Comparison of ENCODE assay signal across 8 mouse cellular contexts in the genomic region with DNA sequence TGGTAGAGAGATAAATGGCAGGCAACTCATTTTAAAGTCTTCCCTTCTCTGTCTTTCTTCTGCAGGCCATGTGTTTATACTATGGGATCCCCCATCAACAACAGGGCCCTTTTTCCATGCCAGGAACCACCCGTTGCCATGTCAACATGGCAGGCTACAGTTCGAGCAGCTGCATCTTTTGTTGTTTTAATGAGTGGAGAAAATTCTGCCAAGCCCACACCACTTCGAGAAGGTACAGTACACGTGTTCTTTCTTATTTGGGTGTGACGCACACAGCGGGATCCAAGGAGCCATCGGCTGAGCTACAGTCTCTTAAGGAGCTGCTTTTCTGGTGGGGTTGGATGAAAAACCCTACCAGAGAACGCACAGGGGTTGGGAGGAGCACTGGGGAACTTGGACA.
DNase-seq lines count a peak whose midpoint lies in the region; TF ChIP-seq lines count a peak whose summit lies in the region.

No protein-coding gene starts in this region.

- no peak for TF ChIP-seq CTCF in brain, embryonic 14.5 days (IDR thresholded peaks at IDR 0.05; ENCODE audit: borderline replicate concordance, extremely low read depth, insufficient read depth, insufficient read length)

- TF ChIP-seq POLR2A in brain, embryonic 14.5 days (IDR thresholded peaks at IDR 0.05; ENCODE audit: borderline replicate concordance, extremely low read depth, insufficient read depth, insufficient read length, poor library complexity, severe bottlenecking), result no peak

- intact Hi-C loops in left cerebral cortex, postnatal 14 days (cut with DNase I), result loop anchor here (5.0 kb wide), 1 partner anchor 91 kb away; no protein-coding TSS in a partner anchor
- intact Hi-C loops in left cerebral cortex, postnatal 36 days (cut with DNase I), result loop anchor here (5.0 to 10.0 kb wide), 2 partner anchors 68 to 106 kb away; a partner anchor contains a TSS

- peak; percentile 48 to 67 for DNase-seq in cerebellum, postnatal 10 days
- no peak for DNase-seq in cerebellum, adult 9-11 months
- DNase-seq in left cerebral cortex, postnatal 14 days (ENCODE audit: low spot score in 2 of 2), result peak; percentile 41 to 68
- DNase-seq in left cerebral cortex, postnatal 36 days (ENCODE audit: low spot score in 2 of 2), result no peak
- DNase-seq in brain, embryonic 14.5 days (ENCODE audit: low read depth), result peak; percentile 90
- DNase-seq in layer of hippocampus, postnatal 14 days (ENCODE audit: low spot score in 2 of 2), result peak; percentile 61 to 84
- DNase-seq in testis, postnatal 10 days (ENCODE audit: low spot score), result no peak
- no peak for DNase-seq in cerebellum, adult 11-12 months

Comparison
In these comparisons a context has a peak if more than half of its experiments do, and no peak if none do; other contexts are left out.
1. DNase-seq: peak in cerebellum, postnatal 10 days (2 of 2), left cerebral cortex, postnatal 14 days (2 of 2), brain, embryonic 14.5 days (single experiment) and layer of hippocampus, postnatal 14 days (2 of 2); none in cerebellum, adult 9-11 months (single experiment), left cerebral cortex, postnatal 36 days (0 of 2), testis, postnatal 10 days (single experiment) and cerebellum, adult 11-12 months (single experiment).